Mouse (Mus musculus): ENCODE results near the gene Ckap4.
A peak's percentile ranks its signal among the peaks of the same experiment; 100 is the strongest.

Ckap4 gene

DNA sequence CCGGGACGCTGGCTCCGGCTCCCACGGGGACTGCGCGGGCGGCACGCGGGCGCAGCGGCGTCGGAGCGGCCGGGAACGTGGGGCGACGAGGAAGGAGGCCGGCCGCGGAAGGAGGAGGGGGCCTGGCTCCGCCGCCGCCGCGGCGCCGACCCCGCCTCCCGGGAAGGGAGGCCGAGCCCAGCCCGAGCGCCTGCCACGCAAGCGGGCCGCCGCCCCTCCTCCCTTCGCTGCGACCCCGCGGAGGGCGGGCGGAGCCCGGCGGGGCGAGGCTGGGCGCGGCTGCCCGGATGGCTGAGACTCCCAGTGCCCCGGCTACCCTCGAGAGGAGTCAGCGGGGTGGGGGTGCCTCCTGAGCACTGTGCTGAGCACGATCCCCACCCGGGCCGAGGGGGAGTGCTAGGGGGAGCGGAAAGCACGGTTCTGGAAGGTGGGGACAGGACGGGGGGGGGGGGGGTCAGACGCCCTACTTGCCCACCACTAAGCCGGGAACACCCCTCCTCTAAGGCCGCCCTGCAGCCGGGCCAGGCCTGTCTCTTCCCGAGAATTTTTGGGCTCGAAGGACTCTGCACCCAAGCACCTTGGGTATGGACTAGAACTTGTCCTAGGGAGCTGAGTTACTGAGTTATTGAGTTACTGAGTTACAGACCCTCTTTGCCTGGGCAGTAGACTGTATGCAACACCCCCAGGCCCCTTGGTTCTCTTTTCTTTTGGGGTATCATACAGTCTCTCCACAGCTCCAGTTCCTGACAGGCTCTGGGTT is at the start of gene Ckap4:
Ckap4 (minus strand) TSS at position 151 of the 760 bp plus-strand sequence.
- peak; percentile 73 for DNase-seq (ENCODE audit: low spot score)

DNA sequence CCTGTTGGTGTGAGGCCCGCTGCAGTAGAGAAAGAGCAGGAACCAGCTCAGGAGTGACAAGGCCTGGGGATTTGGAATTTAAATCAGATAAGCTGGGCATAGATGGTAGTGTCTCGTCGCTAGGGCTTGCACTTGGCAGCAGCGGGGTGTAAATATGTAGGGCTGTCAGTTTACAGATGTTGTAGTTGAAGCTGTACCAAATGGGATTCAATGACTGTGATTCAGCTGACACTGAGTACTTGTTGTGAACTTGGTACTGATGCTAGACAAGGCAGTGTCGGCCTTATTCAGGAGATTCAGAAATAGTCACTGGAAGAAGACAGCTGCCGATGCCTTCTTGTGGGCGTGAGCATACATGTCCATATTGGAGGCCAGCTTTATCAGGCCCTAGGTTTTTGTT is 48.4 kb upstream of the Ckap4 start:
- no peak for DNase-seq (ENCODE audit: low spot score)

DNA sequence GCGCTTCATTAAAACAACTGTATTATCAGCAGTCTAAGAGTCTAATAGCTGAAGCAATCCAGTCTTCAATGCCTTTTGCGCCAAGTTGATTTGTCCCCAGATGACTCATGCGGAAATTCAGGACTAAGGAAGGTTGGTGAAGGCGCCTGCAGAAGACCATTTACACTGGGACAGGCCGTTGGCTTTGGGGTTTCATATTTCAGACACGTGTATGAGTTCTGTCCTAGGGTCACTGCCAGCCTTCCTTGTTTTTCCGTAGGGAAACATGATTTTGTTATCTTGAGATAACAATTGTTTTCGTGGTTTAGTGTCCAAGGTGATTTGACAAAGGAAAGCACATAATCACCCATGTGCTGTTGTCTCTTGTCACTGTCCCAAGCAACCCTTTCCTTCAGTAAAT is 47.3 kb upstream of the Ckap4 start:
- DNase-seq (ENCODE audit: low spot score): no peak

DNA sequence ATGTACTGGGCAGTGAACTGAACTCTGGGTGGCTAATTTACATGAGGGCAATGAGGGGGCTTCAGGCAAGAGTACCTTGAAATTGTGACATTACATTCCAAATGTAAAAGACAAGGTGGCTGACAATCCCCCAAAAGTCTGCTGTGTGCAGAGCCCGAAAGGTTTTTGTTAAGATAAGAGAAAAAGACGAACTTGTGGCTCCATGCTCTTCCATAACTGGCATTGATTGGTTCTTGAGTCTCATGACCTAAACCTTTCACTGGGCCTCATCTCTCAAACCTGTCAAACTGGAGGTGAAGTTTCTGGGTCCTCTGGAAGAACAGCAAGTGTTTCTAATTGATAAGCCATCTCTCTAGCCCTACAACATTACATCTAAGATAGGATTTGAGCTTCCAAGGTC is 45.7 kb upstream of the Ckap4 start:
- no peak for DNase-seq (ENCODE audit: low spot score)

DNA sequence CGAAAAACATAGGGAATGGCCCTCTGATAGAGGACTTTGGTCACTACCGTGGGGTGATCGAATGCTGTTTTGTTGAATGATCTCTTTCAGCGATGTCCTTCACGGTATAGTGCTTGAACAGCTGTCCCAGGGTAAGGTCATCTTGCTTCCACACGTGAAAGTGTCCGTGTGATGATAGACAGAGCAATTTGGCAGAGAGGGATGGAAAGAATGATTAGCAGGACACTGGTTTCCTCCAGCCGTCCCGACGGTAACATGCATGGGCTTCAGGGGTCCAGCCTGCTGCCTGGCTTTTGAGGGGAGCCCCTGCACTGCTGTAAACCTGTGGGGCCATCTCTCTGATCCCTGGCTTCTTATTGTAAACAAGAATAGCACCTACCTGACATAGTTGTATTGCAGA is 44.9 kb upstream of the Ckap4 start:
- no peak for DNase-seq (ENCODE audit: low spot score)

DNA sequence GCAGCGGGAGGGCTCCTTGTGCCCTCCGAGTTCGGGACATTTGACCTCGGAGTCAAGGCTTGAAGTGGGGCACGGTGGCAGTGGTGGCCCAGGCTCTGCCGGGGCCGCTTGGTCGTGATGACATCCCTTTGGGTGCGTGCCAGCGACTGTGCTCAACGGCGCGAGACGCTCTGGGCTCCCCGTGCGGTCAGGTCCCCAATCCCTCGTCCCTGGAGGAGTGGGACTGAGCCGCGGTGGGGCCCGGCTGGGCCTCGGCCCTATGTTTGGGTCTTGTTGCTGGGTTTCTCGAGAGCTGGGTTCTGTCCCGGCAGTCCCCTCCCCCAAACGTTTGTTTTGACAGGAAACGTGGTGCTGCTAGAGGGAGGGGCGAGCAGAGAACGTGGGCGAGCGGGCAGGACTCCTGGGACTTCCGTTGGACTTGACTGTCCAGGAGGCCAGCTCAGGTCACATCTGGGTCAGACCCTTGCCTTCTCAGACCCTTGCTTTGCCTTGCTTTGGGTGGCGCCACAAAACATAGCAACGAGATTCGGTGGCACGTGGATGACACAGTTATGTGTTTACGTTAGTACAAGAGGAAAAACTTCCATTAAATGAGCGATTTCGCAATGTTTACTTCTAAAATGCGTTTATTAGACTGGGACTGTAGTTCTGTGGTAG is 43.3 kb upstream of the Ckap4 start:
- DNase-seq (ENCODE audit: low spot score): peak; percentile 93

DNA sequence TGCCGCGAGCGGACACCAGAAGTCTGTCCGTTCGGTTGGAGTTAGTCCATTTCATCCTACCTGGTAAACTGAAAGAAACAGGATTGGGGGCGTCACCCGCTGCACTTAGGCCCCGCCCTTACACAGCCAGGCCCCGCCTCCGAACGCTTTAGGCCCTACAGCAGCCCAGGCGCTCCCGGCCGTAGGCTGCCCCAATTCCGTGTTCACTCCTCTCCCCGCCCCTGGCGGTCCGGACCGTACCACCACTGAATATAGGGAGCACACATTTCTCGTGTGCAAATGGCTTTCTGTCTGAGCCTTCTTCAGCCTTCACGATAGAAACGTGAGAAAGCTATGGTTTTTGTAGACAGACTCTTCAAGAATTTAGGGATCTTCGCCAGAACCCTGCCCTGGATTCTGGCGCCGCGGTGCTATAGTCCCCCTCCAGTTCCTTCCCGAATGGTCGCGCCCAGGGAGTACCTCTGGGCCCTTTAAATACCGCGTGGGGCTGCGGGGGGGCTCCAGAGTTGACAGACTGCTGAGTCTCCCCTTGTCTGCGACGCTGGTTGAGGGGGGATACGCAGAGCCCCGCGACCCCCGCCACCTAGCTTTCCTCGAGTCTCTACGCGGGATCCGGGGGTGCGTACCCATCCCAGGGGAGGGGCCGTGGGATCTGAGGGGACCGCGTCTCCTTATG is 42.7 kb upstream of the Ckap4 start, which contains the start of gene Tcp11l2:
Tcp11l2 (plus strand) TSS at position 232 of the 676 bp plus-strand sequence.
- peak; percentile 96 for DNase-seq (ENCODE audit: low spot score)

DNA sequence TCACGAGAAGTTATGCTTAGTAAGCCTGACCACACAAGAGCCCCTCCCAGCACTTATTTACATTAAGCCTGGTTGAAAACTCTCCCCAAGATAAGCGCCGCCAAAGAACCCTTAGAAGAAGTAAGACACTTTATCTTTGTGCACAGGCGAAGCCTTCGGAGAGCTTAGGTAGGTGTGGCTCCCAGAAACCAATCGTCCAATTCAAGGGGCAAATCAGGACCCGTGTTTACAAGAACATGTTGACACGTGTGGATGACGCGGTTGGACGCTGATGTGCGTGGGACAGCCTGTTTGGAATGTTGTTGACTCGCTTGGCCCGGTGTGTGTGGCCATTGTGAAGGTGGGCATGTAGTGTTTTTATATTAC is 42.1 kb upstream of the Ckap4 start:
- DNase-seq (ENCODE audit: low spot score): no peak

DNA sequence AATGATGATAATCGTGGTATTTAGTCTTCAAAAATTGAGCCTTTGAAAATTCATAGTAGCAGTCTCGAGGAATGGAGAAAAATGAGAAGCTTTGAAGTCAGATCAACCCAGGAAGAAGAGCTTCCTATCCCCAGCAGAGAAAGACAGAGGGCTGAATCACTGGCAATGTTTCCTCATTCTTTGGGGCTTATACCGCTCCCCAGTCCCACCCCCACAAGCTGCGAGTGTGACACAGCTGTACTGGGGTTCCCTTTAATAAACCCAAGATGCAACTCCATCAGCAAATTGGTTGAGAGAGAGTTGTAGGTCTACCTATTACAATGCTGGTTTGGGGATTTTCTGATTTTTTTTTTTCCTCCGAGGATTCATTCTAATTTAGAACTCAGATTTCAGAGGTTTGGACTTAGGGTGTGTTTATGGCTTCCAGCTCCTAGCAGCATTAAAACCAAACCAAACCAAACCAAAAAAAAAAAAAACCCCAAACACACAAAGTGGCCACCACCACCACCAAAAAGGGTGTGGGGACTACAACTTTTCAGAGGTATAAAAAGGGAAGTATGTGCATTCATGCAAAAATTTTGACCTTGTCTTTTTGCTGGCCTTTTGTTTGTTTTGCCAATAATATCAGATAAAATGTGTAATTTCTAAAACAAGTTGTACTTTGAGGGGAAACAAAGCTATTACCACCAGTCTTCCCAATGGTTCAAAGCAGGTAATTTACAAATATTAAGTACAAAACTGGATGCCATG is 40.0 kb upstream of the Ckap4 start:
- DNase-seq (ENCODE audit: low spot score): no peak

DNA sequence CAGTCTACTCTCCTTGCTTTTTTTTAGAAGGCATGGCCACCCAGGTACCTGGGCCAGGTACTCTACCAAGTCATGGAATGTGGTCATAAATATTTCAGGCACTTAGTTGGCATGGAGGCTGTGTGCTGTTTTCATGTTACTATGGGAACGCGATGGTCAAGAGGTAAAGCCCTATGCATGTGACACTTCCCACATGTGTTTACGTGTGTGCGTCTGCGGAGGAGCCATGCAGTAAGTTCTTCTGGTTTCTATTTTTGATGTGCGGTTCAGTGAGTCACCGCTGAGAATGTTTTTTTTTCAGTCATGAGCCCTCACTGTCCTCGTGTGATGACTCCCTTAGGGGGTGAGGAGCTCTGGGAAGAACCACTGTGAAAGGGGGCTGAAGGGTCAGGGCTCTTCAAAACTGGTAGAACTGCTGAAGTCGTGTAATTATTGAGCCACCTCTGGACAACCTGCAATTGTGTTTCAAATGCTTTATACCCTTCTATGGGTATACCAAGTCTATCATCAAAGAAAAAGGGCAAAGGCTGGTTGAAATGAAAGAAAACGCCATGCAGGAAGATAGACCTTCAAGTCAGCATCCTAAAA is 37.3 kb upstream of the Ckap4 start:
- peak; percentile 37 for DNase-seq (ENCODE audit: low spot score)

DNA sequence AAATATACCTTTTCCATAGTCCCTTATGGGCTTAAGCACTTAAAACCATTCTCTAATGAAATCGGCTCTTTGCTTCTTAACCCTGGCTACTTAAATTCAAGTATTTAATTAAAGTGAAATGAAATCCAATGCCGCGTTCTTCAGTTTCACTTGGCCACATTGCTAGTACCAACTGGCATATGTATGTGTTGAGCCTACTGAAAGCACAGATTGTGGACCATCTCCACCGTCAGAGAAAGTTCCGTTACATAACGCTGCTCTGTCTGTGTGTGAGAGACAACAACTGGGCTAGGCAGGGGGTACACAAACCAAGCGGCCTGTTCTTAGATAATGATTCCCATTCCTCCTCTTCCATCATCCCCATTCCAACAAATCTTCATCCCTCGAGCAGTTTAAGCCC is 30.6 kb upstream of the Ckap4 start:
- DNase-seq (ENCODE audit: low spot score): no peak

DNA sequence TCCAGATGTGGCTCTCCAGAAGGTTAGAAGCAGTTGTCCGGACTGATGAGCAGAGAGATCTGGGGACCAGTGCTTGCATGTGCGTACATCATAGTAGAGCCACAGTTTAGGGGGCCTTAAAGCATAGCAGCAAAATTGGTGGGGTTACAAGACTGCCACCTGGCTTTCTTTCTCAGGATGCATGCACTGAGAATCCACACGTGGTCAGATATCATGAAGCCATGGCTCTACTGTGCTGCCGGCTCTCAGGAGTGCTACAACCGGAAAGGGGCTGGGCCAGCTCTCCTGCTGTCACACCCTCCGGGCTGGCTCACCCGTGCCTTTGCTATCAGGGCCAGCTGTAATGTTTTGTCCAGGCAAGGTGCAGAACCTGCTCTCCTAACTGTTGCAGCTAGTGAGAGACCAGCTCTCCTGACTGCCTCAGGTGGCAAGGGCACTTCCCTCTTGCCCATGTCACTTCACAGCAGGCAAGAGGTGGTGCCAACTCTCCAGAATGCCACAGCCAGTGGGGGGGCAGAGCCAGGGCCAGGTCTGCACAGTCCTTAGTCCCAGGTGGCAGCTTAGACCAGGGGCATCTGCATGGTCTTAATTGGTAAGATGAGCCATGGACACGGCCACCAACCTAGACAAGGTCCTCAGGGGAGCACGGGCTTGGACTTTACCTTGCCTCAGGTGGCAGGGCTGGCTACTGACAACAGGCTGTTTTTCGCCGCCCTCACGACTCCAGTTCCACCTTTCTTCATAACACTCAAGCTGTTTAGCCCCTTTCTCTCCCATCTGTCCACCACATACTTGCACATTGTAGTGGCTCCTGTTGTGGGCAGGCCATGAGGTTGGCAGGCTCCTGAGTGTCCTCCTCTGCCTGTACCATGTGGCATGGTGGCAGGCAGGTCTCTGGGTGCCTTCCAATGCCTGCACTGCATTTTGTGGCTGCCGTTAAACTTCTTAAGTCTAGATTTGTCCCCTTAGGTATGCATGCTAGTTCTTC is 29.0 kb upstream of the Ckap4 start:
- DNase-seq (ENCODE audit: low spot score): peak; percentile 44

DNA sequence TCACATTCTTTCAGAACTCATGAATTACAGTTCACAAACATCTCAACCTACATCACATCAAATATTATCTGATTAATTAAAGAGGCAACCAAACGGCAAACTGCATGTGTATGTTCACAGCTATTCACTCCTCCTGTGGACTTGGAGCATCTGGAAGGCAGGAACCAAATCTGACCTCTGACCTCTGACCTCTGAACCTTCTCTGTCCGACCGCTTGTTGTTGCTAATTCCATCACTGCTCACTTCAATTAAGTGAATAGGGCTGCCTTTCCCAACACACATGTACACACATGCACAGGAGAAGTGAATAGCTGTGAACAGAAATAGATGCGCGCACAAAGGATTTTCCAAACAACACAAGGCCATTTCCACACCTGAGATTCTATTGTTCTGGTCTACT is 28.3 kb upstream of the Ckap4 start:
- DNase-seq (ENCODE audit: low spot score): no peak

DNA sequence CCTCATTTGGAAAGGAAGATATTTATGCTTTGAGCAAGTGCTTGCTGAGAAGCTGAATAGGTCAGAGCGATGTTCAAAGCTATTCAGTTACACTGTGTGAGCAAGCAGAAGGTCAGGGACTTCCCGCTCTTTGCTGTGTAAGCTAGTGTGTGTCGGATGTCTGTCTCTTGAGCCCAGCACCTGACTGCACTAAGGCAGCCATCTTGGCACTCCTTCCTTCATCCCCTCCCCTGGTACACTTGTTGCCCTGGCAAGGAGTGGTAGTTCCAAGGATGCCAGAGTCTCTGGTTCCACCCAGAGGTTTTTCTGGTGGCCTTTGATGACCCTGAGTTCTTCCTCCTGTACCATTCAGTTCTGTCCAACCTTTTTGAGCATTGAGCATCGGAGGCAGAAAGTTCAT is 26.1 kb upstream of the Ckap4 start:
- DNase-seq (ENCODE audit: low spot score): no peak

DNA sequence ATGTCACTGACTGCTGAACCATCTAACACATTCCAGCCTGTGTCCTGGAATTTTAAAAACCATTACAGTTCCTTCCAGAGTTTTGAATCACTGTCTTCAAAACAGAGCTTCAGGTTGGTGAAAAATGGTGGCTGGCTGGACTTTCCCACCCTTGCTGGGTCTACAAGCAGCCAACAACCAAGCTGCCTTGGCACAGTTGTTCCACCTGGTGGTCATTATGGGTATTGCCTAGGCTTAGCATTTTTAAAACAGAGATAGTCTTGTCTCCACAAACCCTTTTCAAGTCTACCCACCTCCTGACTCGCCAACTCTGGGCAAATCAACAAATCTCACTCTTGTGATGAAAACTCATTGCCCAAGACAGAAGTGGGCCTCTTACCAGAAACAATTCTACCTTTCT is 24.6 kb upstream of the Ckap4 start:
- no peak for DNase-seq (ENCODE audit: low spot score)

DNA sequence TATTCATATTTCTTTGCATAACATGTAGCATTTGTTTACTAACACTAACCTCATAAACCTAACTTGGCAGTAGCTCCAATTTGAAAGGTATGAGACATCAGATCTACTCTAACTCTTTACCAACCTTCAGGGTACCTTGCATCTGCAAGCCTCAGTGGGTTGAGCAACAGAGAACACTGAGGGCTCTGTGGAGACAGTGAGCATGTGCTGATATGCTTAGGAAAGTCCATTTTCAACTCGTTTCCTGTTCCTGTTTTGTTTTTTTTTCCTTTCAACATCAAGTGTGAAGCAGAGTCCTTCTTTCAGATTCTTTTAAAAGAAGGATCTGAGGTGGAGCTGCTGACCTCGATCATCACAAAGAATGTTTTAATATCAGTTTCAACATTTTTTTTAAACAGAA is 22.3 kb upstream of the Ckap4 start:
- DNase-seq (ENCODE audit: low spot score): no peak

DNA sequence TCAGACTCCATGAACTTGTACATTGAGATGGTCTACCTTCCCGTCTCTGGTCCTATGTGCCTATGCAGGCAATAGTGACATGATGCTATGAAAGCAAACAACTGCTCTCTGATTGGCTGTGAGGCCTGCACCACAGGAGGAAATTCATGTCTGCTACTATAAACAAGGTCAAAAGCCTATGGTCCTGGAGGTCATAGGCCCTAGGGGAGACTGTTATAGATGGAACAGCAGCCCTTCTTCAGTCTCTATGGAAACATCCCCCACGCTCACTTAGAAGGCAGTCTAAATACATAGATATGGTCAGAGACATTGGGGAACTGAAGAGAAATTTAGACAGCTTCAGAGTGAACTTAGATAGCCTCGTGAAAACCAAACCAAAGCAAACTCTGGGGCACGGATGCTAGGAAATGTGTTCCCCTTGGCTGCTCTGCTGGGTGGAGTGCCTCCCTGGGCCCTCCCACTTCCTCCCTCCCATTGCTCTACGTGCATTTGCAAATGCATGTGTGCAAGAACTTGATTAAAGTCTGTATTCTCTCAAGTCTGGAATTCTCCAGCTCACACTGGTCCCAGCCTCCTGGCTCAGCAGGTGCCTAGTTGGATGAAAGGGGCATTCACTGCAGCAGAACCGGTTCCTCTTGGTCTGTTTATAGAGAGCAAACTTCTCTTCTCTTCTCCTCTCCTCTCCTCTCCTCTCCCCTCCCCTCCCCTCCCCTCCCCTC is 20.6 kb upstream of the Ckap4 start:
- DNase-seq (ENCODE audit: low spot score): no peak

DNA sequence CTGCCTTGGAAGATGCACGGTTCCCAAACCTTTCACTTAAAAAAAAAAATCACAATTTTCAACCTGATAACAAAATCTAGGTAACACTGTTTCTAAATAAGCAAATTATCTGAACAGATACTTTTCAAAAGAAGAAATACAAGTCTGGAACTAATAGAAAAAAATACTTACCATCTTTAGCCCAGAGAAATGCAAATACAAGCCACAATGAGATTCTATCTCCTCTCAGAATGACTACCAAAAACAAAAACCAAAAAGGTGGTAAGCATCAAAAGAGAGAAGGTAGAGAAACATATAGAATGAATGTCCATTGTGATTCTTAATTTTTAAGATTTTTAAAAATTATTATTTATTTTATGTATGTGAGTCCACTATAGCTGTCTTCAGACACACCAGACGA is 18.6 kb upstream of the Ckap4 start:
- DNase-seq (ENCODE audit: low spot score): no peak

DNA sequence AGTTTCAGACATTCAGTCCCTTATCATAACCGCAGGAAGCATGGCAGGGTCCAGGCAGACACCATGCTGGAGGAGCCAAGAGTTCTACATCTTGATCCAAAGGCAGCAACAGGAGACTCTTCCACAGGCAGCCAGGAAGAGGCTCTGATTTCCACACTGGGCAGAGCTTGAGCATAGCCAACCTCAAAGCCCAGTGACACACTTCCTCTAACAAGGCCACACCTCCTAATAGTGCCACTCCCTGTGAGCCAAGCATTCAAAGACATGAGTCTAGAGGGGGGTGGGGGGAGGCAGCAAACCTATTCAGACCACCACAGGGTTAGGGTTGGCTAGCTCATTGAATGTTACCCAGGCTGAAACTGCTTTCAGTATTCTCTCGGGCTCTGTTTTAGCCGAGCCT is 18.0 kb upstream of the Ckap4 start:
- no peak for DNase-seq (ENCODE audit: low spot score)

DNA sequence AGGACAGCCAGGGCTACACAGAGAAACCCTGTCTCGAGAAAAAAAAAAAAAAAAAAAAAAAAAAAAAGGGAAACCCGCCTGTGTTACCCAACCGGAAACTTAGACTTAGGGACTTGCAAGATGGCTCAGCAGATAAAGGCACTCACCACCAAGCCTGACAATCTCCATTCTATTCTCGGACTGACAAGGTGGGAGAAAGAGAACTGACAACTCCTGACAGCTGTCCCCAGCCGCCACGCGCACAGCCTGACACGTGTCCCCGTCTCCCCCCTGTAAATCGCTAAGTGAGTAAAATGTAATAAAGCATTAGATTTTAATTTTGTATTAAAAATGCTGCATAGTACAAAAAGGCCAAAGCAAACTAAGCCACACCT is 16.0 kb upstream of the Ckap4 start:
- no peak for DNase-seq (ENCODE audit: low spot score)
